Mouse (Mus musculus): Measurements from ENCODE around the gene Ccdc115.

- TF ChIP-seq POLR2A (IDR thresholded peaks at IDR 0.05; ENCODE audit: control insufficient read depth, low read depth, low read length) (no peak), CTCF (IDR thresholded peaks at IDR 0.05; ENCODE audit: control insufficient read depth, insufficient read depth, insufficient replicate concordance, low read depth, low read length) (no peak)
These were observed 956 bp downstream of the Ccdc115 start for GRCm38 (mm10) chr1:34438381-34439051.
